Mouse (Mus musculus) CH12.LX (cell line): ENCODE measurements around the gene Cdh13.

Experiments used
- BHLHE40 ChIP-seq: IDR thresholded peaks from 2 replicates; pipeline ENCODE4 v1.6.1; 2011; ENCODE audit warnings: mild to moderate bottlenecking, low read depth, low read length, improper control_type of control experiment
- CTCF ChIP-seq, 2 experiments: IDR thresholded peaks in 1 of 2; conservative IDR thresholded peaks in 1 of 2; 2 replicates each; pipeline ENCODE4 v1.5.1; 2011 to 2012; ENCODE audit warnings: low read depth in 2 of 2, low read length in 2 of 2, improper control_type of control experiment in 1 of 2, inconsistent platforms in 1 of 2, mild to moderate bottlenecking in 1 of 2, moderate library complexity in 1 of 2
- ELF1 ChIP-seq: IDR thresholded peaks from 2 replicates; pipeline ENCODE4 v1.6.1; 2014; ENCODE audit warnings: low read depth, mild to moderate bottlenecking, inconsistent platforms, low read length, improper control_type of control experiment
- EP300 ChIP-seq: IDR thresholded peaks from 2 replicates; pipeline ENCODE4 v1.6.1; 2011; ENCODE audit warnings: low read length, improper control_type of control experiment
- MAFK ChIP-seq: IDR thresholded peaks from 2 replicates; pipeline ENCODE4 v1.6.1; 2011; ENCODE audit warnings: low read length, improper control_type of control experiment; ENCODE audit not compliant: insufficient replicate concordance
- MAX ChIP-seq: IDR thresholded peaks from 2 replicates; pipeline ENCODE4 v1.6.1; 2011; ENCODE audit warnings: low read length, improper control_type of control experiment
- MEF2A ChIP-seq: IDR thresholded peaks from 2 replicates; pipeline ENCODE4 v1.6.1; 2014; ENCODE audit warnings: low read depth, mild to moderate bottlenecking, inconsistent platforms, low read length, improper control_type of control experiment, borderline replicate concordance
- MYC ChIP-seq: IDR thresholded peaks from 2 replicates; pipeline ENCODE4 v1.6.1; 2011; ENCODE audit warnings: low read depth, mild to moderate bottlenecking, improper control_type of control experiment, low read length
- NRF1 ChIP-seq: IDR thresholded peaks from 2 replicates; pipeline ENCODE4 v1.6.1; 2014; ENCODE audit warnings: low read depth, mild to moderate bottlenecking, inconsistent platforms, low read length, improper control_type of control experiment, moderate library complexity
- SMC3 ChIP-seq: IDR thresholded peaks from 2 replicates; pipeline ENCODE4 v1.6.1; 2011; ENCODE audit warnings: low read depth, low read length, improper control_type of control experiment

DNA sequence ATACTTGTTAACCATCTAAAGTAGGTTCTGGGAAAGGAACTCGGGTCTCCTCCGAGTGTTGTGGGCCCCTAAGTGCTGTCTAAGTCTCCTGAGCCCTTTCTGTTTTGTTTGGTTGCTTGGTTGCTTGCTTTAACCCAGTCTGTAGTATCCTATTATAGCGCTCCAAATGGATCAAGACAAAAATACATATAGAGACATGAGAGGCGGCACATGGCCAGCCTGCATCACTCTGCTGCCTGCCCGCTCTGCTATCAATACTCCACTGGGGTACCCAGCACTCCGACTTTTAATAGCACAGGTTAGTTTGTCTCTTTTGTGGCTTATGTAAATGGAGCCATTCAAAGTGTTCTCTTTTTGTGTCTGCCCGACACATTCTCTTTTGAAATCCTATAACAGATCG is 285.8 kb downstream of the Cdh13 start:
- TF ChIP-seq ELF1 (no peak), BHLHE40 (no peak), MYC (no peak), CTCF (conservative IDR thresholded peaks at IDR 0.05 in 1 of 2, IDR thresholded peaks at IDR 0.05 in 1 of 2; ENCODE audit: low read depth in 2 of 2, low read length in 2 of 2) (no peak), MAX (no peak), SMC3 (no peak), MAFK (no peak), EP300 (no peak), MEF2A (no peak), NRF1 (no peak)
